Mouse (Mus musculus) testis, adult 2 months (tissue): Measurements from ENCODE around the gene Eapp.

Source experiments
- CTCF ChIP-seq: fragments of 200-500 bp; IDR thresholded peaks from 2 replicates; pipeline ENCODE4 v1.5.1; 2012; ENCODE audit warnings: low read depth, mild to moderate bottlenecking, inconsistent platforms, low read length, moderate library complexity; ENCODE audit not compliant: control insufficient read depth, insufficient read depth, insufficient replicate concordance
- POLR2A ChIP-seq: fragments of 200-500 bp; IDR thresholded peaks from 2 replicates; pipeline ENCODE4 v1.6.1; 2012; ENCODE audit warnings: low read depth, mild to moderate bottlenecking, inconsistent platforms, low read length, moderate library complexity; ENCODE audit not compliant: control insufficient read depth

- TF ChIP-seq POLR2A = no peak
- no peak for TF ChIP-seq CTCF
Measured at GRCm38 (mm10) chr12:54694847-54695510, 718 bp downstream of the Eapp start.
